Mouse (Mus musculus): ENCODE measurements around the gene Ano2.

Ano2 gene

DNA sequence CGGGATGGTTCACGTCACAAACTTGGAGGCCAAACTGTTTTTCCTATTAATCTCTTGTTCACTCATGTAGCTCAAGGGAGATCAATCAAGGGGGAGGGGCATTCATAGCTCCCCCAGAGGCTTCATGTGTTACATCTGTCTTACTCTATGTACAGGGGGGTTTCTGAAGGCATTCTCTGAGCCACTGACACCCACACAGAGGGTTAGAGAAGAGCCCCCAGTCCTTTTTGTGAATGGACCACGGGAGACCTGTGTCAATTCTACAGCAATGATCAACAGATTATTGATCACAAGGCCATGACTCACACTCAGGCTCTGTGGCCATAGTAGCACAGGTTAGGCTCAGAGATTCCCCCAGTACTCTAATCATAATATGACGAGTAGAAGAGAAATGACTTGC lies 358.0 kb downstream of the Ano2 start:
- ATAC-seq (ENCODE audit: low TSS enrichment) = no peak

DNA sequence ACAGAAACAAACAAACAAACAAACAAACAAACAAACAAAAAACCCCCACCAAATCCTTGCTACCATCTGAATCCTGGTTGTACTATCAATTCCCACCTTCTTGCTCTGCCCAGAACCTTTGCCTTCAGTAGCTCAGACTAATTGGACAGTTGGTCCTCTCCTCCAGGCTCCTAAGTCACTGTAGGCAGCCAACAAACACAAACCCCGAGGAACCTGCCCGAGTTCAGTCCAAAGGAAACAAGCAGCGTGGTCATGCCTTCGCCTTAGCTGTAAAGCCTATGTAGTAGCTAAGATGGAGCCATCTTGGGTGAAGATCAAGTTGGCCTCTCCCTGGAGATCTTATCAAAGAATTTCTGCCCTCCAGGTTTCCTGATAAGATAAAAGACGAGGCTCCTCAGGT lies 362.9 kb downstream of the Ano2 start:
- no peak for ATAC-seq (ENCODE audit: low TSS enrichment)

DNA sequence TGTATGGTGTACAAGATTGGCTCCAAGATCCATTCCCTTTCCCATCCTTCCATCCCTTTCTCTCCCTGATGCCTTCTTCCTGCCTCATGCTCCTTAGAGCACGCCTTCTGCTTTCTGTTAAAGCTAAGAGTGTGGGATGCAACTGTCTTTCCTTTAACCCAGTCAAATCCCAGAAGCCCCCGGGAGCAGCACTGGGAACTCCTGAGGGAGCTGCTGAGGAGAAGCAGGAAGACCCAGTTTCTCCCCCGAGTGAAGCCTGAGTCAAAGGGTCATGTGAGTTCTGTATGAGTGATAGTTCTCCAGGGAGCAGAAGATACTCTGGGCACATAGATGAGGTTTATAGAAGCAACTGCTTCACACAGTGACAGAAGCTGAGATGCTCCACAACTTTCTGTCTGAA lies 367.5 kb downstream of the Ano2 start:
- no peak for ATAC-seq (ENCODE audit: low TSS enrichment)

DNA sequence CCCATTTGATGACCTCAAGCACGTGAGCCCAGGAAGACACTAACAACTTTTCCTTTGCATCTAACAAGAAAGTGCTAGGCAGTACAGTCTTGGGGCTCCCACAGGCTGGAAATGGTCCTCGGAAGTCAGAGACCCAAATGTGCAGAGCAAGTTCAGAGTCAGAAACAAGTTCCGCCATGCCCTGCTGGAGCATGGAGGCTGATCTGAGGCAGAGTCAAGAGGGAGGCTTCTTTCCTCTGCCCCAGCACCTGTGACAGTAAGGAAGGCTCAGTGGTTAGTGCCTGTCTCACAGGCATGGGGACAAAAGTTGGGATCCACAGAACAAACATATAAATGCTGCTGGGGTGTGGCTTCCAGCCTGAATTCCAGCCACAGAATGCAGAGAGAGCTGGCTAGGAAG lies 390.3 kb downstream of the Ano2 start:
- no peak for ATAC-seq (ENCODE audit: low TSS enrichment)

DNA sequence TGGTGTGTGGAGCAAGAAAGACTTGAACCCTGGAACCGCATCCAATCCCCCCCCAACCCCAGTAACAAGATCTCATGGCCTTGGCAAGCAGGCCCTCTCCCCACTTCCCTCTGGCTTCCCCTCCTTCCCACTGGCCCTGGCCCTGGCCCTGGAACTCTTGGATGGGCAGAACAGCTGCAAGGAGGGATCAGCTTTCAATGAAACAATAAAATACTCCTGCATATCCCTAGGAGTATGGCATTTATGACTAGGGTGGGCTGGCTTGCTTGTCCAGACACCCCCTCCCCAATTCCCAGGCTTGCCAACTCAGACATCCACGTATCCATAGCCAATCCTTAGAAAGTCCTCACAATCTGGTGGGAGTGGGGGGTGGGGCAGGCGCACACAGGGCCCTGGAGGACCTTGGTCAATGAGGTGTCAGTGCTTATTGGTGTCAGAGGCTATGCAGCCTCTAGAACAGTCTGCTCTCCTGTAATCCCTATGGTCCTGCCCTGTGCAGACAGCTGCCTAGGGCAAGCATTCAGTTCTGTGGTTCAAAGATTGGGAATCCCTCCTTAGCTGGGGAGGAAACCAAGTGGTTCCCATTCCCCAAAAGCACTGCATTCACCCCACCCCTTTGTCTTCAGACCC lies 396.2 kb downstream of the Ano2 start:
- ATAC-seq (ENCODE audit: low TSS enrichment) = no peak

DNA sequence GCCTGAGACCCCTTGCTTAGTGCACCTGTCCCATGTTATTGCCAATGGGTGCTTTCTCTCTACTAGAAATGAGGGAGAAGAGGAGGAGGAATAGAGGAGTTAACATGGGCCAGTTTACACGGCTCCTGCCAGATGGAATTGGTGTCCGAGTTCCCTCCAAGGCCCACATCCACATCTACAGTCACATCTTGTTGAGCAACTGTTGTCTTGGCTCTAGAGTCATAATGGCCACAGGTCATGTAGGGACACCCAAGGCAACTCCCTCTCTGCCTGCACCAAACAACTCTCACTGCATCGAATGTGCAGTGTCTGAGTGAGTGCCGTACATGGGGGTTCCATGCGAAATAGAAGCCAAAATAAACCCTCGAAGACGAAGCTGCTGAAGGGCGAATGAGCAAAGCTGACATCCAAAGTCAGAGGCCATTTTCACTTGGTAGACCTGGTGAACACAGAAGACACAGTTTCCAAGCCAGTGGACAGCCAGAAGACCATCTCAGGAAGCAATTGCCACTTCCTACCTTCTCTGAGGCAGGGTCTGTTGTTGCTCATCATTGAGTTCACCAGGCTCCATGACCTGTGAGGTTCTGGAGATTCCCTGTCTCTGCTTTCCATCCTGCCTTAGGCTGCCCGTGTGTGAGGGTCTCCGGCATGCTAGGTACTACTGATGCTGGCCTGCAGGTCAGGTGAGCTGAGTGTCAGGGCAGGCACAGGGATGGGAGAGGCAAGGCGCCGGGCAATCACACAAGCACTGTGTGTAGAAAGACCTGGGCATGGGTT lies 398.5 kb downstream of the Ano2 start:
- no peak for ATAC-seq (ENCODE audit: low TSS enrichment)

Data from frontal cortex, adult (tissue).